Mouse (Mus musculus) heart, adult 8-10 months (tissue): ENCODE results near the gene H6pd. TPM values are rescaled to one million over a fixed set of nuclear protein-coding genes. Genes with fewer than 3 reads are reported as not detected.
"Not testable (repeated sequence)": the region's sequence is repeated elsewhere in the genome, so short reads cannot be mapped to it uniquely, and the experiment has no call there.

Experiments
- DNase-seq: peaks from one replicate; pipeline ENCODE4 v3.0.0; 2022; ENCODE audit warnings: low spot score
- total RNA-seq, 4 experiments: library from RNA; stranded (reverse); gene quantifications; 2 replicates each; pipeline ENCODE4 v1.2.4; 2022

Gene H6pd
- total RNA-seq: 10 to 100 TPM; 37.5 to 44.8 (median 41.2) TPM

- peak; percentile 90 for DNase-seq
Measured at GRCm38 (mm10) chr4:150008853-150009586, at the start of gene H6pd. H6pd (minus strand) TSS chr4:150009023.

- DNase-seq: no peak
Measured at GRCm38 (mm10) chr4:150057722-150058121, 48.9 kb upstream of the H6pd start.

DNA sequence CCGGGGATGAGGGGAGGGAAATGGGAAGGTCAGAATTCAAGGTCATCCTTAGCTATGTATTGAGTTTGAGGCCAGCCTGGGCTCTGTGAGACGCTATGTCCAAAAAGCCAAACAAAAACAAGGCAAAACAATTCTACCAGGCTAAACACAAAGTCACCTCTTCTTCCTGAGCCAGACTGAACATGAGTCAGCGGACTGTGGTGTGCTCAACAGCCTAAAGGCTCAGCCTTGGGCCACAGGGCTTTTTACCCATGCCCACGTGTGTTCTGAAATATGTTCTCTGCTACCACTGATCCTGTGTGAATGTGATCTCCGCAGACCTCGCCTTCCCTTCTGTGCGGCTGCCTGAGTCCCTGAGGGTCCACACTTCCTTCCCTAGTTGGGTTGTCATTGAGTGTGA is 47.3 kb upstream of the H6pd start:
- no peak for DNase-seq

- DNase-seq: no peak
Measured at GRCm38 (mm10) chr4:150052380-150052779, 43.6 kb upstream of the H6pd start.

GRCm38 (mm10) chr4:150051514-150051913 is 42.7 kb upstream of the H6pd start:
- DNase-seq: no peak

DNA sequence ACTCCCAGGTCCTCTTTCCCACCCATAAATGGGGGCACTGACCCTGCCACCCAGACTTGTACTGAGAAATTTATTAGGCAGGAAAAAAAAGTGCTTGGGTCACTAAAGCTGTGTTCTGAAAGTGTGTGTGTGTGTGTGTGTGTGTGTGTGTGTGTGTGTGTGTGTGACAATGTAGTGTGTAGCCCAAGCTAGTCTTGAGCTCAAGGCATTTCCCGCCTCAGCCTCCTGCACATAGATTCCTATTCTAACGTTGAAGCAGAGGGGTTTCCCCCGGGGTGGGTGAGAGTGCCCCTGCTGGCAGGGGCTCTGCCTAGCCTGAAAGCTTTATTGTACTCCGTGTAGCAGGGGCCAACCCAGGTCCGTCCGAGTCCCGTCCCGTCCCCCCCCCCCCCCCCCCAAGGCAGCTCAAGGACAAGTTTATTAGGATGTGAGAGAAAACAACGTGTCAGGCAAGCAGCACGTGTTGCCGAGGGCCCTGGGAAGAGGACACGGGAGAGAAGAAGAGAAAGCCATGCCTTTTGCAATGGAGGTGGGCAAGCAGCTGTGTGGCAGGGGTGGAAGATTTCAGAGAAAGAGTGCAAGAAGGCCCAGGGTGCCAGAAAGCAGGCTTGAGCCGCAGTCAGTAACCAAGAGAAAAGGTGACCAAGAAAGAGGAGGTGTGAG is 40.9 kb upstream of the H6pd start:
- no peak for DNase-seq

DNA sequence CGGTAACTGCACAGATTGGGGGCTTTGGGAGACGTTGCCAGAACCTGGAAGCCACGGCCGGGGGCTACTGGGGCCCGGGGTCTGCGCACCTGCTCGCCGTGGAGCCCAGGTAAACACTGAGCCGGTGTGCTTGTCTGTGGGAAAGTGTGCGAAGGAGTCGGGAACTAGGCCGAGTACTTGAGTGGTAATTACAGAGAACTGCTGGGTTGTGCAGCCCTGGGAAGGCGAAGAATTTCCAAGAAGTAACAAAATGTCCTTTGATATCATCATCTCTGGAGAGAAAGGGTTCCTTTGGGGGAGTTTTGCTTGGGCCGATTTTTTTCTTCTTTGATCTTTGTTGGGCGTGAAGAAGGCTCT is 40.3 kb upstream of the H6pd start:
- DNase-seq: no peak

GRCm38 (mm10) chr4:150048478-150049156 is 39.8 kb upstream of the H6pd start:
- no peak for DNase-seq

DNA sequence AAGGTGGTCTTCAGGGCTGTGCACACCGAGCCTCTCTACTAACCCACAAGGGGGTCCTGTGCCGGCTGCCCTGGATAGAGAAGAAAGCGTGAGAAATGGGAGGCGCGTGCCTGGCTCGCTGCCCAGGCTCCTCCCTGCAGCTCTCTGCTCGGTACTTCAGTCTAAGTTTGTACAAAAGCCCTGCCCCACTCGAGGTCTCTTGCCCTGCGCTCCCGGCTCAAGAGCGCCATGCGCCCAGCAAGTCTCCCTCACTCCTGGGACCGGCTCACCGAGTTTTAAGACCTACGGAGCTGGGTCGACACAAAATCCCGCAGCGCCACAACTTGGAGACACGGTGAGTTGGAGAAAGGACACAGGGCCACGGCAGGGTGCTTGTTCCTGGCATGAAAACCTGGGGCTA is 39.2 kb upstream of the H6pd start:
- no peak for DNase-seq

DNA sequence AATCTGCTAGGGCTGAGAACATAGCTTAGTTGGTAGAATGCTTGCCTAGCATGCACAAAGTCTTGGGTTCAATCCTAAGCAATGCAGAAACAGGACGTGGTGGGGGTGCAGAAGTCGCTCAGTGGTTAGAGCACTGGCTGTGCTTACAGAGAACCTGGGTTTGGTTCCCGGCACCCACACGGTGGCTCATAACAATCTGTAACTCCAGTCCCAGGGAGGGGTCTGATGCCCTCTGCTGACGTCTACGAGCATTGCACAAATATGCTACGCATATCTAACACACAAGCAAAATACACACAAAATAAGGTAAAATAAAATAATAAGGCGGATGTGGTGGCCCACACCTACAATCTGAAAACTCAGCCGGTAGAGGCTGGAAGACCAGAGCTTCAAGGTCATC is 34.8 kb upstream of the H6pd start:
- no peak for DNase-seq

DNA sequence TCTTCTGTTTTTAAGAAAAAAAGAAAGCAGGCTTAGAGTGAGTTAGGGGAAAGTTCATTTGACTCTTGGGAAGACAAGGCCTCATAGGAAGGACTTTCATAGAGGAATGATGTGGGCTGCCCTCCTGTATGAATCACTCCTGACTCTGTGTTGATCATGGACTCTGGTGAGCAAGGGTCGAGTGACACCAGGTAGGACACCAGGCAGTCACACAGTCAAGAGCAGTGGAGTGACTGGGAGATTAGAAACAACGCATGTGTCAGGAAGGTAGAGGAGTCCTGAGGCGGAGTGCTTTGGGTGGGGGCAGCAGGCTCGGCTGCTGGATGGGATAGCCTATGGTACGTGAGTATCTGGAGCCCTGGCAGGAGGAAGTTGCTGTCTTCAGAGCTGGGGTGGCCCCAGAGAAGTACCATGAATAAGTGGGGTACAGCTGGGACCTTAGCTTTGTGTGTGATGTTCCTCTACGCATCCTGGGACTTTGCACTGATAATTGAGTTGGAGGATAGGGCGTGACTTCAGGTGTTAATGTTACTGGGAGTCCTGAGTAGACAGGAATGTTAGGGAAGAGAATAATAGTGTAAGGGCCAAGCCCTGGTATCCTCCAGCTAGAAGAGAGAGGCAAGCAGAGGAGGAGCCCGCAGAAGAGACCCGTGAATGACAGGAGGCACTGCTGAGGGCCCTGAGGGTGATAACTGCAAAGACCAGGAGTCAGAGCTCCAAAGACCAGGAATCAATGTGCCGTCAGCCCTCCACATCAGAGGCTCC is 32.7 kb upstream of the H6pd start:
- no peak for DNase-seq

DNA sequence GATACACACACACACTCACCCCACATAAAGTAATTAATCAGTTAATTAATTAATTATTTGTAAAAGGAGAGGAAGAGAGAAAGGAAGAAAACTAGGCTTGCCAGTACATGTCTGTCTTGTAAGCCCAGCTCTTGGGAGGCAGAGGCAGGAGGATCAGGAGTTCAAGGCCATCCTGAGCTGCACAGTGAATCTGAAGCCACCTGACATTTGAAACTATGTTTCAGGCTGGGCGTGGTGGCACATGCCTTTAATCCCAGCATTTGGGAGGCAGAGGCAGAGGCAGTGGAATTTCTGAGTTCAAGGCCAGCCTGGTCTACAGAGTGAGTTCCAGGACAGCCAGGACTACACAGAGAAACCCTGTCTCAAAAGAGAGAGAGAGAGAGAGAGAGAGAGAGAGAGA is 32.0 kb upstream of the H6pd start:
- not testable (repeated sequence) for DNase-seq

- DNase-seq: no peak
Measured at GRCm38 (mm10) chr4:150040003-150040581, 31.3 kb upstream of the H6pd start.

DNA sequence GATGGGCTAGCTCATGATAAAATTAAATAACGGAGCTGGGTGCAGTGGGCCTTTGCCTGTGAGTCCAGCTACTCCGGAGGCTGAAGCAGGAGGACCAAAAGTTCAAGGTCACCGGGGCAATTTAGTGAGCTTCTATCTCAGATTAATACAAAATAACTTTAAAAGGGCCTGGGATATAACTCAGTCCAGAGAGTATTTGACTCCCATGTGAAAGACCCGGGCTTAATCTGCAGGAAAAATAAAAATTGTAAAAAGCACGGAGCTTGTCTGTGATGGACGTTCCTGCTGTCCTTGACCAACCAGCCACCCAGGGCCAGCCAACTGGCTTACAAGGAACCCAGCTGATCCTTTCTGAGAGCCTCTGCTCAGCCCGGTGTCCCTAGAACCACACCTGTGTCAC is 29.7 kb upstream of the H6pd start:
- DNase-seq: no peak

DNA sequence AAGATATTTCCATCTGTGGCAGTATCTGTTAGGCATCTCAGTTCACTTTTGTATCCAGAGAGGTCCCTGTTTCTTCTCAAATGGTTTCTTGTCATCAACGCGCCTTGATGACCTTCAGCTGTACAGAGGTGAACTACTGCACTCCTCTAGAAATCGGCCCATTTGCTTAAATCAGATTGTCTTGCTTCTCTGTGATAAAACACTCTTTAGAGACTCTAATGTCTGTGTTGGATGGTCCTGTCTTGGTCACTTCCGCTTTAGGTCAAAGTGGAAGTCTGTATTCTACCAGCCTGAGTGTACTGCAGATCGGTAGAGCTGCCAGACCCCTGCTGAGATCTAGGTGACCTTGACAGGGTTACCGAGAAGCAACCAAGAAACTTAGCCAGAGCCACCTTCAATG is 27.3 kb upstream of the H6pd start:
- no peak for DNase-seq

- peak; percentile 86 for DNase-seq
Measured at GRCm38 (mm10) chr4:150035280-150035679, 26.5 kb upstream of the H6pd start.

DNA sequence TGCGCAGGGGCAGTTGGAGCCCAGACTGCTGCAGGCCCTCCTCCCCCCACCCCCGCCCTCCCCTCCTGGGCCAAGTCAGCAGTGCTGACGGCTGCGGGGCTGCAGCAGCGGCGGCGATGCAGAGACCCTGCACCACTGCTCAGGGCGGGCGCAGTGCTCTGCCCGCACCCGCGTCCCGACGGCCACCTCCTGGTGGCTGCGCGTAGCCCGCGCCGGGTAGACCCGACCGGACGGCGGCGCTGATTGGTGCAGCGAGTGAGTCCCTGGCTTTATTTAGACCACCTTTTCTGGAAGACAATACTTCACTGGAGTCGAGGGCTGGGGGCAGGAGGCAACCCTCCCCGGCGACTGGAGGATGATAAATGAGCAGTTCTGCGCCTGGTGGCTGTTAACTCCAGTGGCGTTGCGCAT is 24.4 kb upstream of the H6pd start:
- DNase-seq: no peak

DNA sequence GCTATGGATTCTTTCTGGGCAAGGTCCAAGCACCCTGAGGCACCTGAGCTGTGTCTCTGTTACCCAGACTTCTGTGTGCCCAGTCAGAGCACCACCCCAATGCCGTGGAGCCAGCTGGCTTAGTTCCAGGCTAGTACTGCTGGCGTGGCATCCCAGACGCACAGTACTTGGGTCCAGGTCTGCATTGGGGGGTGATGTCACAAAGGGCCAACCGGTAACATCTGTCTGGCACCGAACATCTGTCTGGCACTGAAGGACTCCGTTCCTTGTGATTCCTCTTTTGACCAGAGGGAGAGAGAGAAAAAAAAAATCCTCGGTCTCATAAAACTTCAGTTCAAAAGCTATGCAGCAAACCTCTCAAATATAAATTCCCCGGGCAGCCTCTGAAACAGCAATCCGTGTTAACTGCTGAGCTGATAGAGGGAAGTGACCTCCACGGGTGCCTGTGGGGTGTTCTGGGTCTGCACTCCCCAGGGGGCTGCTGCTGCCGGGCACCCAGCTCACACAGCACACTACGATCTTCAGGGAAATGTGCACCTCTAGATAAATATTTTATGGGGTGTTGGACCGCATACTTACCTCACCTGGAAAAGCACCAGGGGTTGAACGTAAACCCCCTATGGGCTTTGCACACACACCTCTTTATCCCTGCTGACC is 22.5 kb upstream of the H6pd start:
- DNase-seq: no peak

GRCm38 (mm10) chr4:150030449-150031233 is 21.8 kb upstream of the H6pd start:
- DNase-seq: no peak

DNA sequence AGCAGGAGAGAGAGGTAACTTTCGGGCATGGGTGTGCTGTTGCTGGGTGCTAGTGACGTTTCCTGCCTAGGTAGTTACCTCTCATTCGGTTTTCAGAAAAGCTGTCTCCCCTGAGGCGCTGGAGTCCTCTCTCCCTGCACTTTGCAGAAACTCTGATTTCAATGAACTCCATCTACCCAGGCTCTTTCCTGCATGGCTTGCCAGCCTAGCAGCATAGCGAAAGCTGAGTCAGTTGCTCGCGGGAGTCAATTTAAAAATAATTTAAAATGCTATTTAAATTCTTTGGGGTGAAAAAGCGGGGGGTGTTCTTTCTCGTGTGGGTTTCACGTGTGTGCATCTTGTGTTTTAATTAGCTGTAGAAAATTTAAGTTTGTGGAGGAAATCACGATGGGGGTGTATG is 21.1 kb upstream of the H6pd start:
- no peak for DNase-seq
